Mouse (Mus musculus) myocyte (in vitro differentiated cells): ENCODE results near the gene Gsc.

Source experiments
- E2F4 ChIP-seq: IDR thresholded peaks from one replicate; pipeline ENCODE4 v1.6.1; 2011; ENCODE audit warnings: mild to moderate bottlenecking, control low read depth, moderate library complexity; ENCODE audit not compliant: insufficient read depth
- MAX ChIP-seq: IDR thresholded peaks from one replicate; pipeline ENCODE4 v1.6.1; 2011; ENCODE audit warnings: low read depth, mild to moderate bottlenecking, control low read depth
- MYOD1 ChIP-seq, 3 experiments: IDR thresholded peaks; one replicate each; pipeline ENCODE4 v1.6.1; 2011; ENCODE audit warnings: control low read depth in 2 of 3, low read depth in 2 of 3, mild to moderate bottlenecking in 2 of 3, moderate library complexity in 1 of 3; ENCODE audit not compliant: insufficient read length in 2 of 3, control insufficient read depth in 1 of 3
- MYOG ChIP-seq, 3 experiments: IDR thresholded peaks; one replicate each; pipeline ENCODE4 v1.6.1; 2011; ENCODE audit warnings: control low read depth in 2 of 3, low read depth in 2 of 3, mild to moderate bottlenecking in 2 of 3; ENCODE audit not compliant: insufficient read length in 2 of 3, control insufficient read depth in 1 of 3, insufficient read depth in 1 of 3
- POLR2A ChIP-seq: IDR thresholded peaks from one replicate; pipeline ENCODE4 v1.6.1; 2011; ENCODE audit warnings: low read depth, mild to moderate bottlenecking, control low read depth, moderate library complexity; ENCODE audit not compliant: insufficient read length
- POLR2AphosphoS2 ChIP-seq: IDR thresholded peaks from one replicate; pipeline ENCODE4 v1.6.1; 2011; ENCODE audit warnings: low read depth, control low read depth; ENCODE audit not compliant: insufficient read length
- TCF12 ChIP-seq: IDR thresholded peaks from one replicate; pipeline ENCODE4 v1.6.1; 2011; ENCODE audit warnings: mild to moderate bottlenecking, control low read depth; ENCODE audit not compliant: poor library complexity, insufficient read depth, severe bottlenecking
- TCF3 ChIP-seq: IDR thresholded peaks from one replicate; pipeline ENCODE4 v1.6.1; 2011; ENCODE audit warnings: low read depth, control low read depth; ENCODE audit not compliant: insufficient read length
- USF1 ChIP-seq: IDR thresholded peaks from one replicate; pipeline ENCODE4 v1.6.1; 2011; ENCODE audit warnings: low read depth, mild to moderate bottlenecking, control low read depth, moderate library complexity

DNA sequence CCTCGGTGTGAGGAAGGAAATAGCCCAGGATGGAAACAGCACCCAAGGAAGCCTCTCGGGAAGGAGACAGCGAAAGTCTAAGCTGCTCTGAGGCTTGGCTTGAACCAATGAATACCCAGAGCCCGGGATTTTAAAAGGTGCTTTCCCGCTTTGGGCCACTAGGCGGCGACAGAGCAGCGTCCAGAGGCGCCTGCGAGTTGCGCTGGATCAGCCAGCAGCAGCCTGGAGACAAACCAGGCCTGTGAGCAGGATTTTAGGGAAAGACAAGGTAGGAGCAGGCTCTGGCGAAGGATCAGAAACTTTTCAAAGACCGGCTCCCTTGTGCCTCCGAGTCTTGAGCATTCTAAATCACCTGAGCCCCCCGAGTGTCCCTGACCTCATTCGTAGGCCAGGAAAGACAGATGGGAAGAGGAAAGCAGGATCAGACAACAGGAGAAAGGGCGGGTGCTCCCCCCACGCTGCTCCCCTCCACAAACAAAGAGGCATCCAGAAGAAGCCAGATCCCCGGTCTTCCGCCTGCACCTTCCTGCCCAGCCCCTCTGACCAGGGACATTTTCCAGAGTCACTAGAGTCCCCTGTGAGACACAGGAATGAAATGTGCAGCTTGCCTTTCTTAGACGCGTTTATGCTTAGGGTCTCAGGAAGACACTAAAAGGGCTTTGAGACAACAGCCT is 32.9 kb downstream of the Gsc start:
- no peak for TF ChIP-seq POLR2A
- TF ChIP-seq USF1: no peak
- TF ChIP-seq TCF12: no peak
- TF ChIP-seq MAX: no peak
- no peak for TF ChIP-seq MYOD1 (IDR thresholded peaks at IDR 0.05; ENCODE audit: control insufficient read depth in 1 of 3, insufficient read length in 2 of 3, low read depth in 2 of 3)
- TF ChIP-seq MYOG (IDR thresholded peaks at IDR 0.05; ENCODE audit: control insufficient read depth in 1 of 3, insufficient read depth in 1 of 3, insufficient read length in 2 of 3, low read depth in 2 of 3): no peak
- no peak for TF ChIP-seq POLR2AphosphoS2
- no peak for TF ChIP-seq TCF3
- no peak for TF ChIP-seq E2F4
